Mouse (Mus musculus): Measurements from ENCODE around the gene Ddx42.

Ddx42 gene

DNA sequence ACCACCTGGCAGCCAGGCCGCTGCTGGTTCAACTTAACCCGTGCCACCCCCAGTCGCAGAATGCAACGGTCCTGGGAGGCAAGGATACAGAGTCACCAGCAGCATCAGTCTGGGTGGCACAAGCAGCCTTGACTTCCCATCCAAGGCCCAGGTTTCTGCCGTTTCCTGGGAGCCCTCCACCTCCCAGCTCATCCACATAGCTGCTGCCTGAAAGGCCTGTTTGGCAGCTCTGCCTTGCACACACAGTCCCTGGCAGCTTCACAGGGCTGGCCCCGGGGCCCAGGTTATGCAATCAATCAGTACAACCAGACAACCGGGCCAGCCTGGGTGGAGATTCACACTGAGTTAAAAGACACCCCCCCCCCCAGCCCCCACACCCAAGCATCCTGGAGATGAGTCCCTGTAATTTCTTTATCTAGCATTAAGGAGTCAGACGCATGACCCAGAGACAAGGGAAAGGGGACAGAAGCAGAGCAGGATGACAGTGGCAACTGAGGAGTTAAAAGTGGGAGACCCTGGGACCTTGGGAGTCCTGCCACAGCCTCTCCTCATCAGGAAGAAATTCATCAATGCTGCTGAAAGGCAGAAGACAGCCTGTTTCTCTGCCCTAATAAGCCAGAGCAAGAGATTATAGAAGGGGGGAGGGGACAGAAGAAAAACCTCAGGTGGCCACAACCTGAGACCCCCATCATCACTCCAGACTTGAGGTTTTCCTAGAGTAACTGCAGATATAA, 51.8 kb downstream of the Ddx42 start:
- DNase-seq (ENCODE audit: low spot score): peak; percentile 92

DNA sequence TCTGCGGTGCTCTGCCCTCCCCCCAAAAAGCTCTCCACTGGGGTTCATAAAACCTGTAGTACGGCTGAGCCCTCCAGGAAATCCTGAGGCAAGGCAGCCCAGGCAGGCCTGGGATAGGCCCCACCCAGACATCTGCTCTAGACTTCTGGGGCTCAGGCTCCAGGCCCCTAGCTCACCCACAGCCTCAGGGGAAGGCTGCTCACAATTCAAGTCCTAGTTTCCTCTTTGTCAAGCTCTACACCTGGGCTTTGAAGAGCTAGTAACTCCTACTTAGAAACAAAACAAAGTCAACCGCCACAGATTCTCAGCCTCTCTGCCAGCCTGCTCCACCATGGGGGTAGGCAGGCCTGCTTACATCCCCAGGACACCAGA, 52.3 kb downstream of the Ddx42 start:
- DNase-seq (ENCODE audit: low spot score): peak; percentile 38

- DNase-seq (ENCODE audit: low spot score): peak; percentile 41
Measured at GRCm38 (mm10) chr11:106271131-106271793, 54.5 kb downstream of the Ddx42 start.

GRCm38 (mm10) chr11:106271794-106272643, 55.3 kb downstream of the Ddx42 start:
- peak; percentile 45 for DNase-seq (ENCODE audit: low spot score)

GRCm38 (mm10) chr11:106272644-106273310, 56.1 kb downstream of the Ddx42 start, which contains the start of gene Smarcd2:
TSS of gene Smarcd2 (minus strand) at chr11:106272972.
- peak; percentile 99 for DNase-seq (ENCODE audit: low spot score)

DNA sequence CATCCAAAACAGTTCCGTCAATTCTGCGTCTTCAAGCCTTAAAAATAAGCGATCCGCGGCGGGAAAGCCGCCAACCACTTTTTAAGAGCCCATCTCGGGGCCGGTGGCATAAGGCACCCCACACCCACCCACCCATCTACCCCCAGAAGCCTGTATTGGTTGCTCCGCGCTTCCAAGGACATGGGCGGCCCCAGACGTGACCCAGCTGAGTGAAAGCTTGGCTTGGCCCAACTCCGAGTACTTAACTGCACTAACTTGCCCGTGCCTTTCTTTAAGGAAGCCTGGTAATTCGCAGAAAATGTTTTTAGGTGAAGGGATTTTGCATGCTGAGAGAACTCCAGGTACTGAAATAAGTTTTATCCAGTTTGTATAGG, 56.6 kb downstream of the Ddx42 start:
- DNase-seq (ENCODE audit: low spot score): no peak

DNA sequence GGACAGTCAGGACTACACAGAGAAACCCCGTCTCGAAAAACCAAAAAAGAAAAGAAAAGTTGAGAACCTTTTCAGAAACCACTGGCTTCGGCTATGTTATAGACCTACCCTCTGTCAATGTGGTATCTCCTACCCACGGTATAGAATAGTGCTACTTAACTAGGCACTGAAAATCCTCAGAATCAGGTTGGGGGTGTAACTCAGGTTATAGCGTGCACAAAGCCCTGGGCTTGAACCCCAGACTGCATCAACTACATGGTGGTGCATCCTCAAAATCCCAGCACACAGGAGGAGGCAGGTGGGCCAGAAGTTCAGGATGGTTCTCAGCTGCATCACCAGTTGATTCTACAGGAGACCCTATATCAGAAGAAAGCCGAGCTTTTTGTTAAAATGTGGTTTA, 57.1 kb downstream of the Ddx42 start:
- no peak for DNase-seq (ENCODE audit: low spot score)

- DNase-seq (ENCODE audit: low spot score): no peak
Measured at GRCm38 (mm10) chr11:106274374-106274773, 57.6 kb downstream of the Ddx42 start.

- peak; percentile 49 for DNase-seq (ENCODE audit: low spot score)
Measured at GRCm38 (mm10) chr11:106274971-106275411, 58.3 kb downstream of the Ddx42 start.

- no peak for DNase-seq (ENCODE audit: low spot score)
Measured at GRCm38 (mm10) chr11:106276454-106276853, 59.7 kb downstream of the Ddx42 start, which contains the start of gene Tcam1. TSS of gene Tcam1 (plus strand) at chr11:106276672.

DNA sequence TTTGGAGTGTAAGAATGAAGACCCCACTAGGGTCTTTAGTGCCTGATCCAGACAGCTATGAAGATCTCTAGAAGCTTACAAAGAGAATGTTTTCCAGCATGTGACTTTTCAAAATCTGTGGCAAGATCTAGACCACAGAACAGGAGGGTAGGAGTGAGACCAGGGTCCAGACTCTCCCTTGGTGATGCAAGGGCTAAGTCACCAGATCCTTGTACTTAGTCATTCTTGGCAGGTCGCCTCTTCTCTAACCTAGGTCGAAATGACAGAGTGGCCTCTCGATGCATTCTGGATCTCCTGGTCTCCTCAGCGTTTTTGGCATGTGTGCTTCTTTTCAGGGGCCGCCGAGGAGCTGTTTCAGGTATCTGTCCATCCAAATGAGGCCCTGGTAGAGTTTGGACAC, 65.7 kb downstream of the Ddx42 start:
- DNase-seq (ENCODE audit: low spot score): no peak

DNA sequence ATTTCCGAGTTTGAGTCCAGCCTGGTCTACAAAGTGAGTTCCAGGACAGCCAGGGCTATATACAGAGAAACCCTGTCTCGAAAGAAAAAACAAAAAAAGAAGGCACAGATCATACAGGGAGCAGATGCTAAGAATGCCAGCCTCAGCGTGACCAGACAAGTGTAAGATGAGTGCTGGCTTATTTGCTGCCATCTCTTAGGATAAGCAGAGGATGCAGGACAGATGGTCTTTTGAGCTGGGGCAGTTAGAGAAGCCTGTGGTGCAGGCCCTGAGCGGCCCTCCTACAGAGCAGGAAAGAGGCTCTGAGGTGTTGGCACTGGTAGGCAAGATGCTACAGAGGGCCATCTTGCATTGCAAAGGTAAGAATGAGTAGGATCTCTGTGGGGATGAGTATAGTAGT, 66.6 kb downstream of the Ddx42 start:
- DNase-seq (ENCODE audit: low spot score): no peak

DNA sequence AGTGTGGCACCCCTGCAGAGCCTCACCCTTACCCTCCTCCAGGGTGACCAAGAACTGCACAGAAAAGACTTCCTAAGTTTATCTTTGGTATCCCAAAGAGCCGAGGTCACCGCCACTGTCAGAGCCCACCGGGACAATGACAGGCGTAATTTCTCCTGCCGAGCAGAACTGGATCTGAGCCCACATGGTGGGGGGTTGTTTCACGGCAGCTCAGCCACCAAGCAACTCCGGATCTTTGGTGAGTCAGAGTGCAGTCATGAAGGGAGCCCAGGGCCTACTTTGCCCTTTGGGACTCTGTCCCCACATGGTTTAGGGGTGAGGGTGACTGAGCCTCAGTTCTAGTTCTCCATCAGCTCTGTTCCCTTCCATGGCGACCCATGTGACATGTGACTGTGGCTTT, 67.4 kb downstream of the Ddx42 start:
- DNase-seq (ENCODE audit: low spot score): no peak

DNA sequence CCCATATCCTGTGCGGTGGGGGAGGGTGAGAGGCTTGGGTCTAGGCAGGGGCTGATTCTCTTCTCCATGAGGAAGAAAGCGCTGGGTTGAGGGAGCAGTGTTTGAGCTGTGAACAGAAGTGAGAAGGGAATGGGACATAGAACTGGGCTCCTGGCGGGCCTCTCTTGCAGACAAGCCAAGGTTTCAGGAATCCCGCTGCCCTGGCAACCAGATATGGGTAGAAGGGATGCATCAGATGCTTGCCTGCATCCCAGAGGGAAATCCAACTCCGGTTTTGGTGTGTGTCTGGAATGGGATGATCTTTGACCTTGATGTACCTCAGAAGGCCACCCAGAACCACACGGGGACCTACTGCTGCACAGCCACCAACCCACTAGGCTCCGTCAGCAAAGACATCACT, 69.5 kb downstream of the Ddx42 start:
- DNase-seq (ENCODE audit: low spot score): no peak

GRCm38 (mm10) chr11:106286987-106287386, 70.3 kb downstream of the Ddx42 start:
- DNase-seq (ENCODE audit: low spot score): no peak

DNA sequence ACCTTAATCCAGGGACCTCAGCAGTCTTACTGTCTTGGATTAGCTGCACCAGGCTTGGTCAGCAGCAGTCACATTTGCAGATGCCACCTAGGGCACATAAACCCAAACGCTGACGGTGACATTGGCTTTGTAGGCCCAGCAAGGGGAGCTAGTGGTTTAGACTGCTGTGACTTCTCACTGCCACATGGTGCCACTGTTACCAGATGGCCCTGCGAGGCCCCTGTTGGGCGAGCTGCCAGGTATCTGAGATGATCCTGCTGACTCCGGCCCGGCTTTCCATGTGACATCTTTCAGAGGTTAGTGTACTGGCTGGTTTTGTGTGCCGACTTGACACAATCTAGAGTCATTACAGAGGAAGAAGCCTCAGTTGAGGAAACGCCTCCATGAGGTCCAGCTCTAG, 72.6 kb downstream of the Ddx42 start:
- DNase-seq (ENCODE audit: low spot score): peak; percentile 48

DNA sequence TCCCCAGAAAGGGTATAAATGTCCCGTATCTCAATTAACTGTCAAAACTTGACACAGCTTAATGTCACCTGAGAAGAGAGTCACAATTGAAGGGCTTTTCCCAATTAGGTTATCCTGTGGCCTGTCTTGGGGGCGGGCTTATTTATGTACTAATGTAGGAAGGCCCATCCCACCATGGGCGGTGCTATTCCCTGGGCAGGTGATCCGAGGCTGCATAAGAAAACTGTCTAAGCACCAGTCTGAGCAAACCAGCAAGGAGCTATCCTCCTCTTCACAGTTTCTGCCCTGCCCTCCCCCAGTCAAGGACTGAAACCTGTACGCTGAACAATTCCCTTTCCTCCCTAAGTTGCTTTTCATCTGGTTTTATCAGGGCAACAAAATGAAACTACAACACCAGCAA, 73.7 kb downstream of the Ddx42 start:
- DNase-seq (ENCODE audit: low spot score): no peak

GRCm38 (mm10) chr11:106291861-106292260, 75.1 kb downstream of the Ddx42 start:
- DNase-seq (ENCODE audit: low spot score): no peak

Data from adipocyte (in vitro differentiated cells).